Mouse (Mus musculus) kidney, adult 9 months (tissue): Measurements from ENCODE around the gene Ceacam19.

Source experiments
- DNase-seq: peaks from one replicate; pipeline ENCODE4 v3.0.0; 2022

Ceacam19 gene

GRCm38 (mm10) chr7:19876781-19877425 is 10.9 kb downstream of the Ceacam19 start:
- DNase-seq: no peak

GRCm38 (mm10) chr7:19875948-19876682 is 11.7 kb downstream of the Ceacam19 start:
- DNase-seq: peak; percentile 74

- DNase-seq: peak; percentile 60
Observed at GRCm38 (mm10) chr7:19871943-19872601, 15.7 kb downstream of the Ceacam19 start.

- peak; percentile 59 for DNase-seq
Observed at GRCm38 (mm10) chr7:19871137-19871621, 16.6 kb downstream of the Ceacam19 start.

- no peak for DNase-seq
Observed at GRCm38 (mm10) chr7:19867751-19868399, 19.9 kb downstream of the Ceacam19 start.

- peak; percentile 84 for DNase-seq
Observed at GRCm38 (mm10) chr7:19866490-19866889, 21.3 kb downstream of the Ceacam19 start.

- DNase-seq: no peak
Observed at GRCm38 (mm10) chr7:19865246-19866036, 22.3 kb downstream of the Ceacam19 start.

- no peak for DNase-seq
Observed at GRCm38 (mm10) chr7:19864241-19864640, 23.5 kb downstream of the Ceacam19 start.

- no peak for DNase-seq
Observed at GRCm38 (mm10) chr7:19861199-19861598, 26.6 kb downstream of the Ceacam19 start, which contains the start of gene Ceacam16. Ceacam16 (minus strand) TSS chr7:19861299.

GRCm38 (mm10) chr7:19859740-19860139 is 28.0 kb downstream of the Ceacam19 start:
- DNase-seq: no peak

- no peak for DNase-seq
Observed at GRCm38 (mm10) chr7:19856283-19856682, 31.5 kb downstream of the Ceacam19 start.

GRCm38 (mm10) chr7:19855663-19856062 is 32.1 kb downstream of the Ceacam19 start:
- DNase-seq: no peak

GRCm38 (mm10) chr7:19853526-19853925 is 34.2 kb downstream of the Ceacam19 start:
- DNase-seq: no peak

- DNase-seq: no peak
Observed at GRCm38 (mm10) chr7:19851858-19852570, 35.8 kb downstream of the Ceacam19 start, which contains the start of gene Gm19345. Gm19345 (plus strand) TSS chr7:19852003.

GRCm38 (mm10) chr7:19844521-19845171 is 43.1 kb downstream of the Ceacam19 start:
- DNase-seq: no peak

- peak; percentile 88 for DNase-seq
Observed at GRCm38 (mm10) chr7:19843561-19843960, 44.2 kb downstream of the Ceacam19 start.

GRCm38 (mm10) chr7:19842885-19843504 is 44.8 kb downstream of the Ceacam19 start:
- peak; percentile 92 for DNase-seq

- peak; percentile 68 for DNase-seq
Observed at GRCm38 (mm10) chr7:19841686-19842413, 45.9 kb downstream of the Ceacam19 start.

- no peak for DNase-seq
Observed at GRCm38 (mm10) chr7:19840936-19841335, 46.8 kb downstream of the Ceacam19 start.

- no peak for DNase-seq
Observed at GRCm38 (mm10) chr7:19840371-19840770, 47.4 kb downstream of the Ceacam19 start.
